In the genomic region with DNA sequence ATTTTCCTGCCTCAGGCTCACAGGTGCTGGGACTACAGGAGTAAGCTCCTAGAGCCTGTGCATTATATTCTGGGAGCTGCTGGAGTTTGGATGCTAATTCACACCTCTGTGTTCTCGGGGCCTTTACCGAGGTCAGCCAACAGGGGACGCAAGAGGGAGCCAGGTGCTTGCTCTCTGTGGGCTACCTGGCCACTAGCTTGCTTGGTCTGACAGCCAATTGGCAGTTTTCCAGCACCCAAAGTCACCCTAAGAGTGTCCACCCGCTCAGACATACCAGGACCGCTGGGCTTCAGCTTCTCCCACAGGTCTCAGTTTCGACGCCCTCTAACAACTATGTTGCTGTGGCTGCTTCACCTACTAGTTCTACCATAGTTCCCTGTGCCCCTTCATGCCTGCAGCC, we compare ENCODE assay signal across 20 mouse cellular contexts. TPM values are rescaled to one million over a fixed set of nuclear protein-coding genes. Genes with fewer than 3 reads are reported as not detected.
DNase-seq lines count a peak whose midpoint lies in the region; ATAC-seq and TF ChIP-seq lines count a peak whose summit lies in the region.
"Had no signal": no experiment of that assay in that cellular context is flagged by ENCODE, and none has a peak within 500 bp of the region (broad histone marks: within the 10 kb centered on the region; RNA-seq: fewer than 3 reads in every experiment).

No protein-coding gene starts in this region.

- no peak for TF ChIP-seq POLR2A in lung, adult 2 months (IDR thresholded peaks at IDR 0.05; ENCODE audit: borderline replicate concordance, extremely low read depth, low read depth, low read length)
- TF ChIP-seq POLR2A in ES-Bruce4 (IDR thresholded peaks at IDR 0.05; ENCODE audit: insufficient read depth, low read length), result no peak

- no peaks in the 10 kb centered on the region; the same call in 1 of the 2 replicates for H3K4me1 ChIP-seq in lung, adult 2 months (ENCODE audit: control insufficient read depth, insufficient read depth, low read length)
- no peaks in the 10 kb centered on the region for H3K4me1 ChIP-seq in ES-Bruce4 (ENCODE audit: control insufficient read depth, insufficient read depth, low read length)
- H3K4me1 ChIP-seq: embryonic facial prominence, embryonic 15.5 days; hindbrain, embryonic 12.5 days; midbrain, embryonic 10.5 days had no signal

- TF ChIP-seq CTCF in lung, adult 2 months (IDR thresholded peaks at IDR 0.05; ENCODE audit: insufficient read depth, low read length), result peak; percentile 36; the same call in 1 of the 2 replicates
- TF ChIP-seq CTCF in ES-Bruce4 (IDR thresholded peaks at IDR 0.05; ENCODE audit: low read depth, low read length), result peak; percentile 35

- H3K9me3 ChIP-seq in ES-Bruce4 (replicated peaks; ENCODE audit: control insufficient read depth, insufficient read depth, low read length, poor library complexity, severe bottlenecking), result no peaks in the 10 kb centered on the region
- H3K9me3 ChIP-seq: embryonic facial prominence, embryonic 15.5 days; heart, embryonic 12.5 days; hindbrain, embryonic 12.5 days; midbrain, embryonic 10.5 days had no signal

- ATAC-seq in cerebellum, adult (ENCODE audit: insufficient number of reproducible peaks, low FRiP score, low TSS enrichment), result no peak
- ATAC-seq: forebrain, embryonic 16.5 days had no signal

- H3K4me3 ChIP-seq in lung, adult 2 months (replicated peaks; ENCODE audit: extremely low read depth, low read depth, low read length), result no peak overlapping the region
- no peak overlapping the region for H3K4me3 ChIP-seq in ES-Bruce4 (ENCODE audit: low read depth, low read length)
- H3K4me3 ChIP-seq: embryonic facial prominence, embryonic 15.5 days; heart, embryonic 12.5 days; hindbrain, embryonic 12.5 days; midbrain, embryonic 10.5 days had no signal

- H3K9ac ChIP-seq in ES-Bruce4 (ENCODE audit: low read depth, poor library complexity, severe bottlenecking), result no peak overlapping the region
- H3K9ac ChIP-seq: embryonic facial prominence, embryonic 15.5 days; heart, embryonic 12.5 days; hindbrain, embryonic 12.5 days had no signal

- no peak for TF ChIP-seq EP300 in ES-Bruce4 (IDR thresholded peaks at IDR 0.05; ENCODE audit: insufficient read depth, low read depth, low read length)

- H3K27me3 ChIP-seq in ES-Bruce4 (ENCODE audit: control insufficient read depth, insufficient read depth, low read length, poor library complexity, severe bottlenecking), result no peaks in the 10 kb centered on the region
- H3K27me3 ChIP-seq: embryonic facial prominence, embryonic 15.5 days; hindbrain, embryonic 12.5 days had no signal

- peak; percentile 19 to 44 for DNase-seq in cerebellum, postnatal 25 days
- peak; percentile 56 for DNase-seq in kidney, adult 9 months
- DNase-seq in kidney, adult 18-20 months, result no peak
- DNase-seq in lung, adult 2 months, result no peak
- DNase-seq in lung, postnatal 4 days, result no peak
- DNase-seq in embryo, embryonic 9.5 days (ENCODE audit: extremely low spot score), result no peak
- DNase-seq: embryo, embryonic 11 days; heart, postnatal 14 days; right cerebral cortex, postnatal 4 days; thymus, postnatal 25 days had no signal

- no peak overlapping the region for H3K27ac ChIP-seq in ES-Bruce4 (ENCODE audit: insufficient read depth, low read length)
- H3K27ac ChIP-seq: embryonic facial prominence, embryonic 15.5 days; hindbrain, embryonic 12.5 days; macrophage; midbrain, embryonic 10.5 days had no signal

- WGBS in lung, adult 2 months, result 68% methylated on average over 7 of the region's 7 CpGs

- H3K36me3 ChIP-seq in ES-Bruce4 (ENCODE audit: control insufficient read depth, insufficient read depth, low read length, poor library complexity, severe bottlenecking), result no peaks in the 10 kb centered on the region
- H3K36me3 ChIP-seq: embryonic facial prominence, embryonic 15.5 days; heart, embryonic 12.5 days; hindbrain, embryonic 12.5 days; midbrain, embryonic 10.5 days had no signal

RNA-seq across cellular contexts. Expression of a gene that starts 15.9 kb away (rescaled TPM):
- 136 and 143 TPM in 2 replicates for polyA plus RNA-seq in lung, adult 2 months (2012; rRNA removed)
- 30.7 and 36.4 TPM in 2 replicates for polyA plus RNA-seq in ES-Bruce4 (2011; ENCODE audit: insufficient read depth, insufficient read length, low read depth, missing spikeins)
- polyA plus RNA-seq: macrophage had no signal

RNA-seq across cellular contexts. Expression of a gene that starts 24.9 kb away (rescaled TPM):
- 130 and 155 TPM in 2 replicates for polyA plus RNA-seq in lung, adult 2 months (2012; rRNA removed)
- 1.1 and 1.6 TPM in 2 replicates for polyA plus RNA-seq in ES-Bruce4 (2011; ENCODE audit: insufficient read depth, insufficient read length, low read depth, missing spikeins)
- polyA plus RNA-seq: neural tube, embryonic 11.5 days had no signal

RNA-seq across cellular contexts. Expression of a gene that starts 43.7 kb away (rescaled TPM):
- 0.24 and 0.44 TPM in 2 replicates for polyA plus RNA-seq in lung, adult 2 months (2012; rRNA removed)
- polyA plus RNA-seq in ES-Bruce4 (2011; ENCODE audit: insufficient read depth, insufficient read length, low read depth, missing spikeins), result not detected in 2 replicates
- polyA plus RNA-seq: heart, embryonic 12.5 days; liver, adult 2 months; macrophage; midbrain, embryonic 10.5 days; neural tube, embryonic 11.5 days had no signal

RNA-seq across cellular contexts. Expression of a gene that starts 52.6 kb away (rescaled TPM):
- polyA plus RNA-seq in lung, adult 2 months (2012; rRNA removed), result not detected in 2 replicates
- not detected in 2 replicates for polyA plus RNA-seq in ES-Bruce4 (2011; ENCODE audit: insufficient read depth, insufficient read length, low read depth, missing spikeins)
- polyA plus RNA-seq: embryonic facial prominence, embryonic 15.5 days; forebrain, embryonic 16.5 days; heart, embryonic 12.5 days; hindbrain, embryonic 12.5 days; liver, adult 2 months; macrophage; midbrain, embryonic 10.5 days; neural tube, embryonic 11.5 days had no signal

Comparison
In these comparisons a context has a peak if more than half of its experiments do, and no peak if none do; other contexts are left out.
1. DNase-seq: peak in cerebellum, postnatal 25 days (2 of 2) and kidney, adult 9 months (single experiment); none in kidney, adult 18-20 months (single experiment), lung, adult 2 months (single experiment), lung, postnatal 4 days (0 of 2) and embryo, embryonic 9.5 days (single experiment).
2. RNA of a gene that starts 24.9 kb away (polyA plus RNA-seq): 130 to 155 TPM in lung, adult 2 months; 1.1 to 1.6 TPM in ES-Bruce4; every median in the first group is over 10 times any median in the second.